Mouse (Mus musculus) limb, embryonic 14.5 days (tissue): Measurements from ENCODE around the gene Hdac11. TPM values are rescaled to one million over a fixed set of nuclear protein-coding genes. Genes with fewer than 3 reads are reported as not detected.

Experiments used
- ATAC-seq: fragments of 200-750 bp; cut with Nextera tagmentation; 2 replicates; pipeline ENCODE4 v1.8.0; 2017; ENCODE audit warnings: low read depth, moderate number of reproducible peaks, moderate TSS enrichment; ENCODE audit not compliant: low FRiP score
- DNase-seq: peaks from one replicate; pipeline ENCODE4 v3.0.0-alpha.2; 2015; ENCODE audit warnings: low spot score
- H3K27ac ChIP-seq: fragments of 300-500 bp; sonication (generic); replicated peaks from 2 replicates; pipeline ENCODE4 v1.5.1; 2014; ENCODE audit warnings: low read depth, mild to moderate bottlenecking, low read length, moderate library complexity, mixed read lengths
- H3K27me3 ChIP-seq: fragments of 300-500 bp; sonication (generic); 2 replicates; pipeline ENCODE4 v1.6.1; 2014; ENCODE audit warnings: low read length, mixed read lengths; ENCODE audit not compliant: control insufficient read depth, insufficient read depth
- H3K36me3 ChIP-seq: fragments of 300-500 bp; sonication (generic); 2 replicates; pipeline ENCODE4 v1.6.1; 2014; ENCODE audit warnings: mild to moderate bottlenecking, low read length, moderate library complexity, mixed read lengths; ENCODE audit not compliant: control insufficient read depth, insufficient read depth
- H3K4me1 ChIP-seq: fragments of 300-500 bp; sonication (generic); 2 replicates; pipeline ENCODE4 v1.6.1; 2014; ENCODE audit warnings: antibody characterized with exemption, low read length, mixed read lengths; ENCODE audit not compliant: control insufficient read depth, insufficient read depth
- H3K4me2 ChIP-seq: fragments of 300-500 bp; sonication (generic); replicated peaks from 2 replicates; pipeline ENCODE4 v1.6.1; 2014; ENCODE audit warnings: low read depth, mild to moderate bottlenecking, low read length, moderate library complexity; ENCODE audit not compliant: severe bottlenecking
- H3K4me3 ChIP-seq: fragments of 300-500 bp; sonication (generic); replicated peaks from 2 replicates; pipeline ENCODE4 v1.5.1; 2014; ENCODE audit warnings: low read length
- H3K9ac ChIP-seq: fragments of 300-500 bp; sonication (generic); 2 replicates; pipeline ENCODE4 v1.6.1; 2014; ENCODE audit warnings: mild to moderate bottlenecking, low read depth, low read length, moderate library complexity; ENCODE audit not compliant: severe bottlenecking
- H3K9me3 ChIP-seq: fragments of 300-500 bp; sonication (generic); 2 replicates; pipeline ENCODE4 v1.6.1; 2016; ENCODE audit warnings: low read length; ENCODE audit not compliant: control insufficient read depth
- POLR2A ChIP-seq: fragments of 200-500 bp; IDR thresholded peaks from 2 replicates; pipeline ENCODE4 v1.8.0; 2012; ENCODE audit warnings: inconsistent platforms, mild to moderate bottlenecking, moderate library complexity, borderline replicate concordance; ENCODE audit not compliant: insufficient read depth, insufficient read length; ENCODE audit errors: extremely low read depth
- WGBS: fragments of 180-500 bp; shearing (Covaris S2); extraction: QIAGEN DNeasy Blood & Tissue Kit; methylation state at CpG from one replicate; pipeline ENCODE4 v1.1.7; 2014; 5-methylcytosine and 5-hydroxymethylcytosine counted together
- polyA plus RNA-seq, 2 experiments: library from polyadenylated mRNA; depleted of rRNA in 1 of 2; stranded (reverse) in 1 of 2; unstranded in 1 of 2; fragments of >200 nt; fragmentation: Nextera tagmentation in 1 of 2; extraction: Ambion mirVana in 1 of 2; gene quantifications; 2 replicates each; pipeline versions ENCODE4 v1.2.1 to v1.2.3; 2012 to 2014

The Hdac11 gene
- polyA plus RNA-seq, 2 experiments = 18.5 to 43.9 TPM

GRCm38 (mm10) chr6:91167828-91168227, 11.4 kb downstream of the Hdac11 start:
- no peak overlapping the region for H3K9ac ChIP-seq
- DNase-seq (no peak), ATAC-seq (no peak)
- 57% methylated on average over 3 of the region's 3 CpGs for WGBS
- no peaks in the 10 kb centered on the region for H3K4me1 ChIP-seq
- H3K27me3 ChIP-seq = no peaks in the 10 kb centered on the region
- peaks cover 42% of the 10 kb centered on the region for H3K36me3 ChIP-seq
- no peaks in the 10 kb centered on the region for H3K9me3 ChIP-seq
- H3K4me2 ChIP-seq = no peak overlapping the region
- no peak overlapping the region for H3K4me3 ChIP-seq
- TF ChIP-seq POLR2A = no peak
- no peak overlapping the region for H3K27ac ChIP-seq

DNA sequence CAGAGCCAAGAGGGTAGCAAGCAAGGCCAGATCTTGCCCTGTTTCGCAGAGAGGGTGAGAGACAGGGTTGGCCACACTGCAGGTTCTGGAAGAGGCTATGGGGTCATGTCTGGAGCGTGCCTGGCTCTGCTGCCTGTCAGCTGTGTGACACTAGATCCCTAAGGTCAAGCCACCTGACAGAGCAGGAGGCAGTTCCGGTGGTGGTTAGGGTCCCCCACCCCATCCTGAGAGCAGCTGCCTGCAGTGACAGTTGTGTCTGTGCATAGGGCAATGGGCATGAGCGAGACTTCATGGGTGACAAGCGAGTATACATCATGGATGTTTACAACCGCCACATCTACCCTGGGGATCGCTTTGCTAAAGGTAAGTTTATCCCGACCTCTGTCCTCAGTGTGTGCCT, 12.7 kb downstream of the Hdac11 start:
- no peak for TF ChIP-seq POLR2A
- Histone ChIP-seq H3K27ac (no peak overlapping the region), H3K9me3 (no peaks in the 10 kb centered on the region), H3K4me3 (no peak overlapping the region), H3K36me3 (peaks cover 45% of the 10 kb centered on the region), H3K27me3 (no peaks in the 10 kb centered on the region), H3K4me2 (no peak overlapping the region), H3K4me1 (no peaks in the 10 kb centered on the region), H3K9ac (no peak overlapping the region)
- WGBS = 86% methylated on average over 8 of the region's 8 CpGs
- ATAC-seq = no peak
- no peak for DNase-seq

DNA sequence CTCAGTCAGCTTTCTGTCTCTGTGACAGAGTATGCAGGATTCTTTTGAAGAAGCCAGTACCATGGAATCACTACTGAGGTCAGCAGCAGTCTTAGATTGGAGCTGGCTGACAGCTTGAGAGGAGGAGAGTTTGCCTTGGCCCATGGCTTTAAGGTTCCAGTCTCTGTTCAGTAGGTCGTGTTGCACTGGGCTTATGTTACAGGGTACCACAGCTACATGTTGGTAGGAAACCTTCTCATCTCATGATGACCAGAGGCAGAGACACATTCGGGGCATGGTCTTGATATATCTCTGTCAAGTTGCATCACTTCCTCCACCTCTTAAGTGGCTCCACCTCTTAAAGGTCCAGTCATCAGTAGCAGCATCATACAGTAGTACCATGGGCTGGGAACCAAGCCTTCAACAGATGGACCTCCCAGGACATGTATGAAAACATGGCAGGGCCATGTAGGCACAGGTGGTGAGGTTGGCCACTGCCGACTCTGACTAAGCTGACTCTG, 15.0 kb downstream of the Hdac11 start:
- no peak for TF ChIP-seq POLR2A
- Histone ChIP-seq H3K27me3 (no peaks in the 10 kb centered on the region), H3K4me2 (no peak overlapping the region), H3K9ac (no peak overlapping the region), H3K4me1 (no peaks in the 10 kb centered on the region), H3K27ac (no peak overlapping the region), H3K36me3 (peaks cover 38% of the 10 kb centered on the region), H3K9me3 (no peaks in the 10 kb centered on the region), H3K4me3 (no peak overlapping the region)
- no peak for DNase-seq
- WGBS = 85% methylated on average over 3 of the region's 3 CpGs
- ATAC-seq = no peak

DNA sequence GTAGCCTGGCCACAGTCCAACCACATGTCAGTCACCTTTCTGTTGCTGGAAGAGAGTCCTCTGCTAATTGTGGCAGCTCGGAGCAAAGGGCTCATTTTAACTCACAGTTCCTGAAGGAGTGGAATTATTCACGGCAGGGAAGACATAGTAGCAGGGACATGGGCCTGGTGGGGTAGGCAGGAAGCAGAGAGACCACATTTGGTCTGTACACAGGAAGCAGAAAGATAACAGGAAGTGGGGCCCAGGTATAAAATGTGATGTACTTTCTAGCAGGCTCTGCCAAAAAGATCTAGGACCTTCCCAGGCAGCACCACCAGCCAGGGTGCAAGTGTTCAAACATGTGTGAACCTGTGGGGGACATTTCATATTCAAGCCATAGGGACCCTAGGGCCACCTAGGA, 15.9 kb downstream of the Hdac11 start:
- H3K36me3 ChIP-seq = peaks cover 33% of the 10 kb centered on the region

GRCm38 (mm10) chr6:91173221-91173880, 16.9 kb downstream of the Hdac11 start:
- Histone ChIP-seq H3K27ac (no peak overlapping the region), H3K4me3 (no peak overlapping the region), H3K9ac (no peak overlapping the region), H3K4me1 (no peaks in the 10 kb centered on the region), H3K27me3 (no peaks in the 10 kb centered on the region), H3K36me3 (peaks cover 33% of the 10 kb centered on the region), H3K9me3 (no peaks in the 10 kb centered on the region), H3K4me2 (no peak overlapping the region)
- peak; percentile 73 for DNase-seq
- TF ChIP-seq POLR2A = no peak
- ATAC-seq = peak; percentile 71
- WGBS = 56% methylated on average over 7 of the region's 7 CpGs

More for the DNA sequence above, 15.9 kb downstream of the Hdac11 start:
- Histone ChIP-seq H3K27me3 (no peaks in the 10 kb centered on the region), H3K4me1 (no peaks in the 10 kb centered on the region), H3K27ac (no peak overlapping the region), H3K9me3 (no peaks in the 10 kb centered on the region), H3K4me3 (no peak overlapping the region), H3K9ac (no peak overlapping the region), H3K4me2 (no peak overlapping the region)
- no peak for TF ChIP-seq POLR2A
- 81% methylated on average over 2 of the region's 2 CpGs for WGBS
- no peak for ATAC-seq
- no peak for DNase-seq
